Mouse (Mus musculus): ENCODE data around the gene Cped1.
"Not testable (repeated sequence)": the region's sequence is repeated elsewhere in the genome, so short reads cannot be mapped to it uniquely, and the experiment has no call there.

The Cped1 gene

DNA sequence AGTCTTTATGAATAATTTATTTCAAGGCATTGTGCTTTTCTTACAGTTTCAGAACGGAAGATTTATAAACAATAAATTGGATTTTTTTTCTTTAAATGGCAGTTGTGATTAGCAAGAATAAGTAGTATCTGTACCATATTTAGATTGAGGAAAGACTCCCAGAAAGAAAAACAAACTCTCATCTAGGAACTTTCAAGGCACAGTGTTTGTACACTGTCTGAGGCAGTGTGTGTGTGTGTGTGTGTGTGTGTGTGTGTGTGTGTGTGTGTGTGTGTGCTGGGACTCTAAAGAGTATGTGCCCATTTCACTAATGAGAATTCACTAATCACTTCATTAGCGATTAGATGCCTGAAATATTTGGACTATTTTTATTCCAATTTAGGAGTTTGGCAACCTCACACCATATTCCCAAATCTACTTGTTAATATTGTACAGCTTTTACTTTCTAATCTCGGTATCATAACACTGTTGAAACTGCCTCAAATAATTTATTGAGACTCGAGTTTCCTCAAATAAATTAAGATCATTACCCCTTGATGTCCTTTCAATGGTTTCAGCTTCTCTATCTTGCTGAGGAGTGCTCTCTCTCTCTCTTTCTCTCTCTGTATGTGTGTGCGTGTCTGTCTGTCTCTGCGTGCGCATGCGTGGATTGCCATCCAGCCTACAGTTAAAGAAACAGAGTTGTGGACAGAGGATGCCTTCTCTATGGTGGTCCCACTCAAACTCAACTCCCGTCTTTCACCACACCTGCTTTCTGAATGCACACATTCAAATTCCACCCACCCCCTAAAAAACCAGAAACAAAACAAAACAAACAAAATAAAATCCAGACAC lies 41.3 kb downstream of the Cped1 start:
- DNase-seq (ENCODE audit: extremely low spot score): no peak

DNA sequence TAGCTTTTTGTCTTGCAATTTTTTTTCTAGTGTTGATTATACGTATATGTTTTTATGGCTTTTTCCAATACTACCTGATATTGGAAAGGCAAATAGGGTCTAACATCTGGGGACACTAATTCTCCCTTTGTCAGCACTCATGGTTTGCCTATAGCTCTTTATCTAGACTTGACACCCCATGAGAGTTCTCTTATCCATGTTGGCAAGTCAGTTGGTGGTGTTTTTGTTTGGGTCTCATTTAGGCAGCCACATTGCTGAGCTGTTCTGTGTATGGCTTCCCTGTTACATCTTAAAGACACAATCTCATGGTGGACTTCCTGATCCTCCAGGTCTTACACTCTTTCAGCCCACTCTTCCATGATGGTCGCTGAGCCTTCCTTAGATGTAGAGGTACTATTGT lies 42.1 kb downstream of the Cped1 start:
- no peak for DNase-seq (ENCODE audit: extremely low spot score)

DNA sequence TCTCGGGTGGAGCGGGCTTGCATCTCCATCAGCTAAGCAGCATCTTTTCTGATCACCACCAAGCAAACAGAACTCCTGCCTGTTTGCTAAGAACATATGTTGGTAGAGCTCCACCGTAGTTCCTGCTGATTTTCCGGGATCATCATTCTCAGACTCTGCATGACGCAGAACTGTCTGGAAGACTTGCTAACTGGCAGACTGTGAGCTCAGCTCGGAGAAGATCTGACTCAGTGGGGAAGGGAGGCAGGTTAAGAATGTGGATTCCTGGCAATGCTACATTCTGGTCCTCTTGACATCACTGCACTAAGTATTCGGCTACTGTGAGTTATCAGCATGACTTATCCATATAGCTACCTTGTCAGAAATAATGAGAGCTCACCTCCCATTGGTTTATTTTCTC lies 44.7 kb downstream of the Cped1 start:
- DNase-seq (ENCODE audit: extremely low spot score): no peak

GRCm38 (mm10) chr6:22033188-22033587 lies 47.5 kb downstream of the Cped1 start:
- DNase-seq (ENCODE audit: extremely low spot score): no peak

GRCm38 (mm10) chr6:22035408-22035807 lies 49.7 kb downstream of the Cped1 start:
- DNase-seq (ENCODE audit: extremely low spot score): no peak

DNA sequence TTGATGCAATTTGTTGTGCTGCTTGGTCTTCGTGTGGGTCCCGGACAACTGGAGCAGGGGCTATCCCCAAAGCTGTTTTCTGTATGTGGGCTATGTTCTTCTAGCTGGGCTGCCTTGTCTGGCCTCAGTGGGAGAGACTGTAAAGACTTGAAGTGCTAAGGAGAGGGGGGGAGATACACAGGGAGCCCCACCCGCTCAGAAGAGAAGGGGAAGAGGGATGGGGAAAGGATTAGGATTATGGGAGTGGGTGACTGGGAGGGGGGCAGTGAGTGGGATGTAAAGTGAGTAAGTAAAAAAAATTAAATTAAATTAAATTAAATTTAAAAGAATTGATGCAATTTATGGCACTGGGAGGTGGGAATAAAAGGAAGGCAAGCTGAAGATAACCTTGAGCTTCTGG lies 50.2 kb downstream of the Cped1 start:
- no peak for DNase-seq (ENCODE audit: extremely low spot score)

DNA sequence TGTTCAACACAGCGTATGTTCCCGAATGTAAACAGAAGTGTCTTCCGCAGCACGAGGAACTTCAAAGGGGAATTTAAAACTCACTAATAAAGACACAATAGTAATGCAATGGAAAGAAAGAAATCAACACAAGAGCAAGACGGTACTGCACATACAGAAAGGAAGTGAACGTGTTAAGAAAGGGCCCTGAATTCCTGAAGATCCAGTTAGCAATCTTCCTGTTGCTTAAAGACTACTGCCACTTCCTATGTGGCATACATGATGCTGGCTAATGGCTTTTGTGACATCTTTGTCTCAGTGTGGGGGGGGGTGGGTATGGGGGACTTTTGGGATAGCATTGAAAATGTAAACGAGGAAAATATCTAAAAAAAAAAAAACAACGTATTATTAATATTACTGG lies 50.7 kb downstream of the Cped1 start:
- no peak for DNase-seq (ENCODE audit: extremely low spot score)

DNA sequence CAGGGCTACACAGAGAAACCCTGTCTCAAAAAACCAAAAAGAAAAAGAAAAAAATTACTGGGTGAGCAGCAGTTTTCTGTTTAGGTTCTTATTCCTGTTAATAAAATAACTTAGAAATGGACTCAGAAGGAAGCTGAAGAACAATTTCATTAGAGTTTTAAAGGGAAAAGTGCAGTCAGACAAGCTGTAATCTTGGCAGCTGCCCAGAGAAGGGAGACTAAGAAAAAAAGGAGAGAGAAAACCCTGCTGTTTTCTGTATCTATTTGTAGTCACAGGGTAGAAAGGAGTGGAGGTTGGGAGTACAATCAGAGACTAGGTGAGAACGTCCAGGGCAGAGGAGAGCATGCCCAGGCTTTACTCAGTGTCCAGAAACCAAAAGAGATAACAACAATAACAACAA lies 51.2 kb downstream of the Cped1 start:
- no peak for DNase-seq (ENCODE audit: extremely low spot score)

GRCm38 (mm10) chr6:22037441-22038050 lies 51.8 kb downstream of the Cped1 start:
- DNase-seq (ENCODE audit: extremely low spot score): no peak

DNA sequence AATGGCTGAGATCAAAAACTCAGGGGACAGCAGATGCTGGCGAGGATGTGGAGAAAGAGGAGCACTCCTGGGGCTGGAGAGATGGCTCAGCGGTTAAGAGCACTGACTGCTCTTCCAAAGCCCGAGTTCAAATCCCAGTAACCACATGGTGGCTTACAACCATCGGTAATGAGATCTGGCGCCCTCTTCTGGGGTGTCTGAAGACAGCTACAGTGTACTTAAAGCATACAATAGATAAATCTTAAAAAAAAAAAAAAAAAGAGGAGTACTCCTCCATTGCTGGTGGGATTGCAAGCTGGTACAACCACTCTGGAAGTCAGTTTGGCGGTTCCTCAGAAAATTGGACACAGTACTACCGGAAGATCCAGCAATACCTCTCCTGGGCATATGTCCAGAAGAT lies 54.0 kb downstream of the Cped1 start:
- DNase-seq (ENCODE audit: extremely low spot score): not testable (repeated sequence)

DNA sequence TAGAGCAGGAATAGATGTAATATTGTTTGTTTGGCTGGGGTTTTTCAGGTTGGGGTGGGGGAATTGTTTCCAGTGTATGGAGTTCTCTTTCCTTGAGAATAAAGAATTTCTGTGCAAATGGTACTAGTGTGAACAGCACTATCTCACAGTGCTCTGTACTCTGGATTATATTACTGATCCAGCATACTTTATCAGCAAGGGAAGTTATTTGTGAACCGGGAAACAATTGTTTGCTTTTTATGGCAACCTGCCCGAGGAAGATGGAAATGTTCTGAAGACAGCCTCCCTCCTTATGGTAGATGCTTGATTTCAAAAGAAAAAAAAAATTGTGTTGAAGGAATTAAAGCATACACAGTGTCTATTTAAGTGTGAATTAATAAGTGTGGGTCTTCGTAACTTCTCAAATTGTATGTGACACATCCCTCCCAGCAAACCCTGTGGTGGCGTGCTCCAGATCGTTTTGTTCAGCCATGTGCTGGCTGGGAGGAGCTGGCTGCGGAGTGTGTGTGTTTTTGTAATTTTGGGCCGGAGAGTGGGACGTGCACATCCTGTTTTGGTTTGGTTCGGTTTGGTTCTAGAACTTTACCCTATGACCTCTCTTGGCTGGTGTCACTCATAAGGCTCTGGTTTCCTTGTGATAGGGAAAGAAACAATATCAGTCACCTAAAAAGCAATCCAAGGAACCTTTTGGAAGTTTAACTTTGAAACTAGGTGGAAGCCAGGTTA lies 59.3 kb downstream of the Cped1 start:
- no peak for DNase-seq (ENCODE audit: extremely low spot score)

DNA sequence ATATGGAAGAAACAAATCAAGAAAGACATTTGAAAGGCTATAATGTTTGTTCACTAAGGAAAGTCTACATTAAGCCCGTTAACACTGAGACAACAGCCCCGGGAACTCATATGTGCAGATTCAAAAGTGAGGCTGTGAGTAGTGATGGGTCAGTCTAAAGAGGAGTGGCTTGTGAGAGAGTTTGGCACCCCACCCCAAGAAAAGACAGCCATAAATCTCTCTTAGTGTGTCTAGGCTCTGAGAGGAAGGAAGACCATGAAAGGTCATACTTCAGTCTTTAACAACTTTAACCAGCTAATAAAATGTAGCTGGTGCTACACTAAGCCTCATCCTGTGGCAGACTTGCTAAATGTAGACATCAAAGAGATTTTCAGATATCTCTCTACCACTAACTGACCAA lies 61.4 kb downstream of the Cped1 start:
- DNase-seq (ENCODE audit: extremely low spot score): no peak

DNA sequence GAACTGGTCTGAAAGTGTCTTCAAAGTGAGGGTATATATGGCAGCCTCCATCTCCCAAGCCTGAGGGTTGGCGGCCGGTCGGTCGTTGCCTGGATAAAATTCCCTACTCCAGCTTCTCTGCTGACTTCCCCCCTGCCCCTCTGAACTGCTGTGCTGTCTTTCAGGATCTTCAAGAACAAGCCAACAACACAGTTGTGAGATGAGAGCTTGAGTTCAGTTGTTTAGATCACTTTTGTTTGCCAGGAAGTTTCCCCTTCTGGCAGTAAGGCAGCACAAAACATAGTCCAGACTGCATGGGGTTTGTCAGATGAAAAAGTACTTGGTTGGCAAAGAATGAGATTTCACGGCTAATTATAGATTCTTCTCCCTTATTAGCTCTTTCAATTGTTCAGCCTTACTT lies 63.4 kb downstream of the Cped1 start:
- no peak for DNase-seq (ENCODE audit: extremely low spot score)

DNA sequence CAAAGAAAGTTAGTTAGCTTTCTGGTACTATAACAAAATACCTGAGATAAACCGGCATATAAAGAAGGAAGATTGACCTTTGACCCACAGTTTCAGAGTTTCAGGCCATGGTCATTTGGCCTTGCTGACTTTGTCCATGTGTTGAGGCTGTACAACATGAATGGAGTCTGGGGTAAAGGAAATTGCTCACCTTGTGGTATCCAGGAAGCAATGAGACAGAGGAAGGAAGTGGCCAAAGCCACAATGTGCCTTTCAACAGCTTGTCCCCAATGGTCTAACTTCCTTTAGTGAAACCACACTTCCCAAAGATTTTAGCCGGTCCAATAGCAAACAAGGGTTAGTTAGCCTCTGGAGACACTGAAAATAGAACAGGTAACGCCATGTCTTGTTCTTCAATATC lies 65.8 kb downstream of the Cped1 start:
- DNase-seq (ENCODE audit: extremely low spot score): no peak

DNA sequence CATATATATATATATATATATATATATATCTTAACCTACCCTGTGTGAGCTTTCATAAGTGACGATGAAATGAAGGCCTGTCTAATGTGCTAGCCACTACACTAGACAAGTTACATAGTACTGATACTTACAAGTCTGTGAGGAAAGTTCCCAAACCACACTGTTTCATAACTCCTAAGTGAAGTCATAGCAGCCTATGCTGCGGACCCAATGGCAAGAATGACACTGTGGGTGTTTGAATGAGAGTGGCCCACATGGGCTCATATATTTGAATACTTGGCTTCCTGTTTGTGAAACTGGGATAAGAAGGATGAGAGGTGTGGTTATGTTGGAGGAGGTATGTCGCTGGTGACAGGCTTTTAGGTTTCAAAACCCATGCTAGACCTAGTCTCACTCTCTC lies 67.3 kb downstream of the Cped1 start:
- no peak for DNase-seq (ENCODE audit: extremely low spot score)

DNA sequence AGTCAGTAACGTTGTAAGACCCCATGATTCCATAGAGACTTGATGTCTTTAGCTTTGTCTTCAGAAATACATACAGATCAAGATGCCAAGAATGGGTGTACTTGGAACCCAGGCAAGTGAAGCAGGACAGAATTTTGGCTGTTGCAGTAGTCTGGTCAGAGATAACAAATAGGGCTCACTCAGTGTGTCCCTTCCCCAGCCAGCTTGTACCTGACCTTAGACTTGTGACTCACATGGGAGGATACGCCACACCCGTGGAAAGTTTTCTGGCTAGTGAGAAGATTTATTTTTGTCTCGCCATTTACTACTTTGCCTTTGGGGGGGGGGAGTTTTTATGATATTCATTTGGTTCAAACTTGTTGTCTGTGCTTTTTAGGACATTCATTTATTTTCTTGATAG lies 78.6 kb downstream of the Cped1 start:
- DNase-seq (ENCODE audit: extremely low spot score): no peak

- no peak for DNase-seq (ENCODE audit: extremely low spot score)
Measured at GRCm38 (mm10) chr6:22070603-22071322, 85.0 kb downstream of the Cped1 start.

DNA sequence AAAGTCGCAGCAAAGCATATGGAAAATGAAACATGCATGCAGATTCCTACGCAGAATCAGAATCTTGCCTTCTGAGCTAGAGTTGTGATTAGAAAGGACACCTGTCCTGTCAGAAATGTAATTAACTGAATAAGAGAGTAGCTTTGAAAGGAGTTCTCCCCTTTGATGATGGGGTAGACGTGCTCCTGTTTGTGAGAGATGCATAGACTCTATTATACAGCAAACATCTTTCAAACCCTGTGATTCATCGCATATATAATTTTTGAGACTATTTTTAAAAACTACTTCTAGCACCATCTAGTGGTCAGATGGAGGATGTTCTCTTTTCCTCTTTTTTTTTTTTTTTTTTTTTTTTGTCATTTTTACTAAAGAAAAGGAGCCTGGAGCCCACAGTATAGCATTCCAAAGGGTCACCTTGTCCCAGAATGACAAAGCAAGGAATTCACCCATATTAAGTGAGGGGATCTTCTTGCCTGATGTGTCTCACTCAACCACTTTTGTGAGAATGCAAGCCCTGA lies 85.7 kb downstream of the Cped1 start:
- no peak for DNase-seq (ENCODE audit: extremely low spot score)

GRCm38 (mm10) chr6:22072737-22073136 lies 87.0 kb downstream of the Cped1 start:
- DNase-seq (ENCODE audit: extremely low spot score): no peak

- DNase-seq (ENCODE audit: extremely low spot score): no peak
Measured at GRCm38 (mm10) chr6:22074232-22075083, 88.7 kb downstream of the Cped1 start.

- no peak for DNase-seq (ENCODE audit: extremely low spot score)
Measured at GRCm38 (mm10) chr6:22078686-22079264, 93.1 kb downstream of the Cped1 start.

Data from embryo, embryonic 9.5 days (tissue).